Mouse (Mus musculus) gastrocnemius, adult 18-20 months (tissue): ENCODE results near the gene Cables2. TPM values are rescaled to one million over a fixed set of nuclear protein-coding genes. Genes with fewer than 3 reads are reported as not detected.

Experiments
- DNase-seq: peaks from one replicate; pipeline ENCODE4 v3.0.0; 2021; ENCODE audit warnings: low spot score
- total RNA-seq, 2 experiments: library from RNA; stranded (reverse); gene quantifications; 2 replicates each; pipeline ENCODE4 v1.2.3; 2021

The Cables2 gene
- total RNA-seq, 2 experiments from 2014 or later: 8.2 to 9.1 TPM

DNA sequence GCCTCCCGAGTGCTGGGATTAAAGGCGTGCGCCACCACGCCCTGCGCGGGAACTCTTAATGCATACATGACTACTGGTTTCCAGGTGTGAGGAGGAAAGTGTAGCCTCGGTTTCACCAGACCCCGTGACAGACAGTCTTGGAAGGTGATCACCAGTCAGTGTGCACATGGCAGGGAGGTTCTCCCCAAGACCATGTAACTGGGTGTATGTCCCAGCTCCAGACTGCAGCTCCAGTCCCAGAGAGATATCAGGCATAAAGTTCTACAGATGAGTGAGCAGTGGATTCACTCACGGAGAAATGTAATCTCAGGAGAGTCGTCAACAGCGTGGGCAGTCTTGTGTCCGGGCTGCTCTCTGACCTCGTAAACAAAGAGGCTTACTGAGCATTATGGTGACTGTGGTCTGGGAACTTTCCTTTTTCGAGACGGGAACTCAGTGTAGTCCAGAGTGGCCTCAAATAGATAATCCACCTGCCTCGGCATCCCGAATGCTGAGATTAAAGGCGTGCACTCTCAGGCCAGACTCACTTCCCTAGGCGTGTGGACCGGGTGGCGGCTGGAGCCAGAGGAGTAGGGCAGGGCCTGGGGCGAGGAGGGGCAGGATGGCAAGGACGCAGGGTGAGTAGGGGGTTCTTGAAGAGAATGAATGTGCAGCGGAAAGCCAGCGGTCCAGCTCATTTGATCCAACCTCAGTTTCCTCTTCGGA is 16.8 kb downstream of the Cables2 start:
- DNase-seq: no peak

DNA sequence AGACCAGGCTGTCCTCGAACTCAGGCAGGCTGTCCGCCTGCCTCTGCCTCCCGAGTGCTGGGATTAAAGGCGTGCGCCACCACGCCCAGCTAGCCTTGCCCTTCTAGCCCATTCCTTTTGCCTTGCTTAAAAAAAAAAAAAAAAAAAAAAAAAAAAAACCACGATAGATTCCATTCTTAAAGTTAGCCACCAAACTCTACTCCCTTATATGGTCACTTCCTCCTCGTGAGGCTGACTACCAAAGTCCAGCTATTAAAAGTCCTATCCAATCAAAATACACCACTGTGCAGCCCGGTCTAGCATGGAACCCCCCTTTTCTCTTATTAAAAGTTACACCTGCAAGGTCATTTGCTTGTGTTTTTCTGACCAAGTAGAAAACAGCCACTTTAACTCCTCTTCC is 17.6 kb downstream of the Cables2 start:
- DNase-seq: no peak

DNA sequence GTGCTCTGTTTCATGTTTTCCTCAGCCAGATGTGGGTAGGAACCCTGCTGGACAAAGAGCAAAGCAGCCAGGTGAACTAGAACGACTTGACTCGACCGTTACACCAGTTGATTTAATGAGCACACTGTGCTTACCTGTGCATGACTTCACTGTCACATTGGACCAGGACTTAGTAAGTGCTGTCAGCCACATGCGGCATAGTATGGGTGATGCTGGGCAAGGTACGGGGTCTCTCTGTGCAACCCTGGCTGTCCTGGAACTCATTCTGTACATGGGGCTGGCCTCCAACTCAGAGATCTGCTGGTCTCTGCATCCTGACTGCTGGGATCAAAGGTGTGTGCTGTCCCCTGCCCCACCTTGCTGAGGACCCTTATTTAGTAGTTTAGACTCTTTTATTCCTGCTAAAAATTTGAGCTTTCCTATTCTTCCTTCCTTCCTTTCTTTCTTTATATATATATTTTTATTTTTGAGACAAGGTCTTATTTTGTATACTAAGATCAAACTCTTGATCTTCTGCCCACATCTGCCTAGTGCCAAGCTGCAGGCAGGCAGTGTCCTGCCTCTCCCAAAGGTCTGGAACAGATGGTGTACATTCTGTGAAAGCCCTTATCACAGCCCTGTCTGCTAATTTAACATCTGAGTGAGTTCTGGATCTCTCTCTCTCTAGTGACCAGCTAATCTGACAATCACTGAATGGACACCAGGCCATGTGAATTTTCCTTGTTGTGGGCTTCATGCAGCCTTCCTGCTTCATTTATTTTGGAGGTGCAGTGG is 18.7 kb downstream of the Cables2 start:
- no peak for DNase-seq

DNA sequence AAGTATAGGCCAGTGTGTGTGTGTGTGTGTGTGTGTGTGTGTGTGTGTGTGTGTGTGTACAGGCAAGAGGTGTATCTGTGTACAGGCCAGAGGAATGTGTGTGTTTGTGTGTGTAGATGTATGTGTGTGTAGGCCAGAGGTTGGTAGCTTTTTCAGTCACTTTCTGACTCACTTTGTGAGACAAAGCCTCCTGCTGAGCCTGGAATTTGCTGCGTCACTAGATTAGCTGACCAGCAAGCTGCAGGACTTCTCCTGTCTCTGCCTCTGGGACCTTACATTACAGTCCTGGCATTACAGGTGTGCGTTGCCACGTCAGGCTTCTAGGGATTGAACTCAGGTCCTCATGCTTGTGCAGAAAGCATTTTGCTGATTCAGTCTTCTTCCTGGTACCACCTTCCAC is 21.5 kb downstream of the Cables2 start:
- DNase-seq: no peak

DNA sequence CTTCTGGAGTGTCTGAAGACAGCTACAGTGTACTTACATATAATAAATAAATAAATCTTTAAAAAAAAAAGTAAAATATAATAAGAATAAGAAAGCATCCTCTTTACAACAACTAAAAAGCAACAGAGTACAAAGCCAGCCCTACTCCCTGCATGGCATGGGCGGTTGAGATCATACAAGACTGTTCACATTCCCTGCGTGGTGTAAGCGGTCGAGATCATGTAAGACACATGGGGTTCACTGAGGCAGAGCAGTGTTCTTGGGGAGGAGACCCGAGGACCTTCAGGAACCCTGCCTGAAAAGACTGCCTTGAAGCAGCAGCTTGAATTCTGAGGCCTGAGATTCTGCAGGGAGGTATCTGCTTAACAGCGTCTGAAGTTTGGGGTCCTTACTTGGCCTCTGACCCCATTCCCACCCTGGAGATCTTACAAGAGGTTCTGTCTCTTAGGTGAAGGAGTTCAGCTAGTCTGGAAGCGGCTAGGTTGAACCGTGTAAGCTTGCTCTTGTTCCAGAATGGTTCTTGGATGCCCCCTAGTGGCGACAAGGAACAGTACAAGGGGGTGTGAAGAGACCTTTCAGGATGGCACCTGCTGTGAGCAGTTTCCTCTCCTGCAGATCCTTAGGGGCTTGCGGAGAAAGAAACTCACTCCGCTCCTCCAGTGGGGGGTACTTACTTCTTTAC is 22.2 kb downstream of the Cables2 start:
- DNase-seq: peak; percentile 87

DNA sequence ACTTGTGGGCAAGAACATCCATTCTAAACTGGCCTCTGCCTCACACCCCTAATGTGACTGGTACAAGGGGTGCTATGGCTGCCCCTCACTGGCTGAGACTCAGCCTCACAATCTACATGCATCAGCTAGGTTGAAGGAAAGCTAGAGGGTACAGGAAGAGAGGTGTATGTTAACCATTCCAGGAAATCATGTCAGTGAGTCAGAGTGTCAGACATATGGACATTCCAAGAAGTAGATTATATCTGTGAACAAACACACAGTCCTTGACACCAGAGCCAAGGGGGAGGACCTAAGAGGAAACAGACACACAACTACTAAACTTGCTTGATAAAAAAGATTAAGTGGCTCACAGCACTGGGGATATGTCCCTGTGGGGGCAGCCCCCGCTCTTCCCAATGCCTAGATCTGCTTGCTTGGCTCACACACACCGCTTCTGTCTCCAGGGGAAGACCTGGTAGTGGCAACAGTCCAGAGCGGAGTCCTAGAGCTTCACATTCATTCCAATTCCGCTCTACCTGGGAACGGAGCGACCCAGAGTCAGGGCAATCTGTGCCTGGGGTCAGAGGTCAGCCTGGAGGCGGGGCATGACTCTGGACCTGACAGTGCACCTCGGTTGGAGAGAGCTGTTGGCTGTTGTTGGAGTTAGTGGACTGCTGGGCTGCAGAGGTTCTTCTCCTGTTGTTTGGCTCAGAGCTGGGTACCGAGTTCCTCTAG is 24.2 kb downstream of the Cables2 start:
- DNase-seq: no peak

DNA sequence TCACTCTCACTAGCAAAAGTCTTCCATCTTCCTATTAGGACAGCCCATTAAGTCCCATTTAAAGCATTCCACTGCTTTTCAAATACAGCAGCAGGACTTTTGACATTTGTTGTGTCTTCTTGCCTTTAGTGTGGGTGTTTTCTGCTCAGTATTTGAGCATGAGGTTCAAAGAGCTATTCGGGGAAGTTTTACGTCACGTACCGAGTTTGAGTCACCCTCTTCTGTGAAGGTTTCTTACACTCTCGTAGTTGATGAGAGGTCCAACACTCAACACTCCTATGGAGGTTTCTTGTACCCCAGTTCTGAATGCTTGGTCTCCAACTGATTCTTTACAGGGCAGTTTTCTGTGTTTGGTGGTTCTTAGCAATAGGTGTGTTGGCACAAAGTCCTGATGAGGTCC is 25.4 kb downstream of the Cables2 start:
- no peak for DNase-seq

DNA sequence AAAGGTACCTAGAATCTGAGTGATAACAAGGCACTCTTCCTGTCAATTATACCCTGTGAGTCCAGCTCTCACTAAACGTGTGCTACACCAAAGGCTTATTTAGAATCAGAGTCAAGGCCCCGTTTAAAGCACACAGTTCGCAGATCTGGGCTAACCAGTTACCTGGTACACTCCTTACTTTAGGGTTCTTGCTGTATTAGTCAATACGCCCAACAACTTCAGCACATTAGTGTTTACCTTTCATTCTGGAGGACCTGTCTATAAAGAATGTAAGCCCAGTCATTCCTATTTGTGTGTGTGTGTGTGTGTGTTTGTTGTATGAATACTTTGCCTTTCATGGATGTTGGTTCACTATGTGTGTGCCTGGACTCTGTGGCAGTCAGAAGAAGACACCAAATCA is 30.2 kb downstream of the Cables2 start:
- no peak for DNase-seq

DNA sequence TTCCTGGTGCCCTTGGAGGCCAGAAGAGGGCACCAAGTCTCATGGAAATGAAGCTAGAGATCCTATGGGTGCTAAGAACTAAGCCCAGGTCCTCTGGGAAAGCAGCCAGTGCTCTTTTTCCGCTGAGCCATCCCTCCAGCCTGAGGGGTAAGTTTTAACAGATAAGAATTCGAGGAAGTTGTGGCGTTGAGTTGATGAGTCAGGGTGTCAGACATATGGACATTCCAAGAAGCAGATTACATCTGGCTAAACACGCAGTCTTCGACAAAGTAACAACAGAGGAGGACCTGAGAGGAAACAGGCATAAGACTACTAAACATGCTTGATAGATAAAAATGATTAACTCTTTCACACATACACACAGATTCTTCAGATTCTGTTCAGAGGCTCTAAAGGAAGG is 34.7 kb downstream of the Cables2 start:
- DNase-seq: no peak

DNA sequence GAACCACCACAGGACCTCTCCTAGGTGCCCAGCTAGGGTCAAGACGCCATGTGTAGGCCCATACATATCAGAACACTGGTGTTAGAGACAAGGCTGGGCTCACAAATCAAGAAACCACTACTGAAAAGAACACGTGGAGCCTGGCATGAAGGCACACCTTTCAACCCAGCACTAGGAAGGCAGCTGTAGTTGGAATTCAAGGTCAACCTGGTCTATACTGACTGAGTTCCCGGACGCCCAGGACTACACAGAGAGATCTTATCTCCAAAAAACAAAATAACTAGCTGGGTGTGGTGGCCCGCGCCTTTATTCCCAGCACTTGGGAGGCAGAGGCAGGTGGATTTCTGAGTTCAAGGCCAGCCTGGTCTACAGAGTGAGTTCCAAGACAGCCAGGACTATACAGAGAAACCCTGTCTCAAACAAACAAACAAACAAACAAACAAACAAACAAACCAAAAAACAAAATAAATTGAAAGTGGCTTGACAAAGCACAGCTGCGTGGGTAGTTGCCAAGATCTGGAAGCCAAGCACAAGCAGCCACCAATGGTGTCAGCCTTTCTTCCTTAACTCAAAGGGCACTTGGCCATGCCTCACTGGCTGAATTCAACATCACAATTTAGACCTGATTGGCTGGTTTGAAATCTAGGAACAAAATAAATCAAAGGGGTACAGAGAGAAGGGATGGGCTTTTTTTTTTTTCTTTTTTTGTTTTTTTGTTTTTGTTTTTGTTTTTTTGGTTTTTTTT is 35.5 kb downstream of the Cables2 start:
- DNase-seq: no peak

DNA sequence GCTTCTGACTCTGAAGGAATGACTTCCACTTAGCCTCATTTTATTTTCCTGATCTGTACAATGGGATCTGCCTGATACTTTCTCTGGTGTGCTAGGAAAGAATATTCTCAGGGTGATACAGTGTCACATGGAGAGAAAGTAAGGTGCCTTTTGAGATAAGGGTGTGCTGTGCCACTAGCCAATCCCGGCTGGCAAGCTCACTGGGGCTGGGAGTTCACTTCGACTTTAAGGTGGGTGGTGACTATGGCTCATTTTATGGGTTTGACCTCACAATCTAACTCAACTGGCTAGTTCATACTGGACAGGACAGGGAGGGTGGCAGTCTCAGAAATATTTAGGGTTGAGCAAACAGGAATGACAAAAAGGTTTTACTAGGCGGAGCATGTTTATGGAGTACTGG is 36.4 kb downstream of the Cables2 start:
- no peak for DNase-seq

DNA sequence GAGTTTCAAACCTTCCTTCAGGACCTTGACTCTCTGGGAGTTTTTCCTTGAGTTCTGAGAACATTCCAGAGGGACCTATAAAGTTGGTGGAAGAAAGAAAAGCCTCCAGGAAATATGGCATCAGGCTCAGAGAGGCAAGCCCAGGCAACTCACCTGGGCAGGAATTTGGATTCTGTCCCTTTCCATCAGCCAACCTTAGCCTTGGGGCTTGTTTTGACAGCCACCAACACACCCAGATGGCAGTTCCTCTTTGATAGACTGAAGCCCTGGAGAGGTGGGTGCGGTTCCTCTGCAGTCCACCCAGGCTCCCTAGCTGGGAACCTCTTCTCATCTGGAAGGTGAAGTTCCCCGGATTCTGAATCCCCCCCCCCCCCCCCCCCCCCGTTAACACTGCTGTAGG is 36.8 kb downstream of the Cables2 start:
- DNase-seq: no peak

DNA sequence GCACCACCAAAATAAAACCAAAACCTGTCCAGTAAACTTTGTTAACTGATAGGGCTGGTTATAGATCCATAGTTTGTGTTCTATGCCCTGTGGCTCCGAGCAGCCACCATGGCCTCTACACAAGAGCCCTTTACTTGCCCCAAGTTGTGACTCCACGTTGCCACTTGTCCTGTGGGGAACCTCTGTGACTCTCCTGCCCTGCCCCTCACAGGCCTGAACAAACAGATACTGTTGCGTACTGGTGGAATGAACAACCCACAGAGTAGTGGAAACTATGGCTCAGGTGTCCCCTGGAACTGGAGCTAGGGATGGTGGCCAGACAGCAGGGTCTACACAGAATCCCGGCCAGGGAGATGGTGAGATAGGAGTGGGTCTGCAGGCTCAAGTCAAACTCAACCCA is 37.5 kb downstream of the Cables2 start:
- no peak for DNase-seq

DNA sequence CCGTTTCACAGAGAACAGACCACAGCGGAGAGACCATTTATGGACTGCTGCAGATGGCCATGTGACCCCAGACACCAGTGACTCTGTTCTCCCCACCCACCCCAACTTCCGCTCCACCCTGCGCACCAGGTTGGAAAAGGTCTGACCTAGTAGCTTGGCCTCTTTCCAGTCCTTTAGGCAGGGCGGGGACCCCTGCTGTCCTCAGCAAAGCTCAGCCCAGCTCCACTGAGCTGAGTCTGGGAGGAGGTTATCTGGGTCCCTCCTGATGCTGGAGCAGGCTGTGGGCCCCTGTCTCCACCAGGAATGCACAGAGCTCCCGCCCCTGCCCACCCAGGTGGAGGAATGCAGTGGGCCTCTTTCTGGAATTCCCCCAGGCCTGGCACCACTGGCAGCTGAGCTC is 38.3 kb downstream of the Cables2 start:
- no peak for DNase-seq

DNA sequence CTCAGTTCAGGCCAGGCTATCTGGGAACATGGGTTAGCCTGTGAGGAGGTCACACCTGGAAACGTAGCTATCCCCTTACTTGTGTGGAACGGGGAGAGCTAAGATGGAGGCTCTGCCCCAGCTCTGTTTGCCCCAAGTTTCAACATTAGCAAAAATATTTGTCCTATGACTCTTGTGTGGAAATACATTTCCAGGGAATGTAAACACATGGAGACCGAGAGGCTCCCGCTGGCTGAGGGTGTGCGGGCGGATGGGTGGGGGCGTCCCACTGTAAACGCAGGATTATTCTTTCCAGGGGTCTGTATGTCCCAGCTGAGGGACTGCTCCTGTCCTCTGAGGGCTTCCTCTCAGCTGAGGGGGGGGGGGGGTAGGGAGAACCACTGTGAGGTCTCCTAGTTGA is 38.9 kb downstream of the Cables2 start:
- no peak for DNase-seq

DNA sequence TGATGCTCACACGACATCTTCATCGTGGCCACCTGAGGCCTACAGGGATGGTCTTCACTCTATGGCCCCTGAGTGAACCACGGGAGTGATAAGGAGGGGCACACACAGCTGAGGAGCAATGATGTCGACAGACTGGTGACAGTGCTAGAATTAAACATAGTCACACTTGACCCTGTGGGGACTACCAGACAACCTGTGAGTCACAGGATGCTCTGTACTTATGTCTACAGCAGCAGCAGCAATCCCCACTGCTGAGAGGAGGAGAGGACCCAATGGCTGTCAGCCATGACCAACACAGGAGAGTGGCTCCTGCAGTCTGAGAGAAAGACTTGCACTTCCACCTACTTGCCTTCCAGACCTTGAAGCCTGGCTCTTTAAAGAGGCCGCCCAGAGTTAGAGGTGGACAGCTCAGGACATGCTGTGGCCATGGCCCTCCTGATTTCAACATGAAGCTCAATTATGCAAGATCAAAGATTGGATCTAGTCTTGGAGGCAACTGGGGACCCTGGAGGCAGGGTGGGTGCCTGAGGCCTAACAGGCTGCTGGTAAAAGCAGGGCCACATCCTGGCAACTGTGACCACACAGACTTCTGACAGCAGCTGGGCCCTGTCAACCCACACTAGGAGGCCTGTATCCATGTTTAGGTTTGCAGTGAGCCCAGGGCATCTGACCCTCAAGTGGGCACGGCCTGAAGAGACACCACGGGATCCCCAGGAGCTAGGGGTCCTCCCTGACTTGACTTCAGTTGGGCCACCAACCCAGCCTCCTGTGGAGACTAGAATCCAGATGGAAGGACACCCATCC is 40.0 kb downstream of the Cables2 start:
- no peak for DNase-seq

DNA sequence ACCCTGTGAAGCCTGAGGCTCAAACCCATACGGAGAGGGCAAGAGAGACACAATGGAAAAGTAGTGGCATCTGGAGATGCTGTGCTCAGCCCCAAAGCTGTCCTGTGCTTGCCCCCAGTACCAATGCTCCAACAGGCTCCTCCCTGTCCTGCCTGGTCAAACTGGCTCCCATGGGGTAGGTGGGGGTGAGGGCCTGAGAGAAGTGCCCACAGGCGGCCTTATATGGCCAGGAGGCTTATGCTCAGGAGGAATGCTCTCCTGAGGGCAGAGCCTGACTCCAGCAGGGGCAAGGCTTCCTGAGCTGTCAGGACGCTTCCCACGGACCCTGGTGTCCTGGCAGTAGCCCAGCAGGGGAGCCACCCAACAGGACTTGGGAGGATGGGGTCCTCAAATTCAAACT is 42.8 kb downstream of the Cables2 start:
- DNase-seq: no peak

DNA sequence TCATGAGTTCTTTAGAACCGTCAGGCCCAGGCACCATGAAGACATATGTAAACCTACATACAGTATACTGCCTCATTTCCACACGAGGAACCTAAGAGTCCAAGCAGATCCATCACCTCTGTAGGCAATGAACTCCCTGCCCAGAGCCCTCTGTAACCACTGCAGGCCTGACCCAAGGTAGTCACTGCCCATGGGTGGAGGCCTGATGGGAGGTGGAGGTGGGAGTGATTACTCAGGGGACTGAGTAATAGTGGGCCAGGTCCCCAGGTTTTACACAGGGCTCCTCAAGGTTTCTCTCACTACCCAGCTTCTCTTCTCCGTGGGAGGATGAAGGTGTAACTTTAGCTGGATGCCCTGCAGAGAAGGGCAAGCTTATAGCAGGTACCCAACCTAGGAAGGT is 44.2 kb downstream of the Cables2 start:
- DNase-seq: no peak

DNA sequence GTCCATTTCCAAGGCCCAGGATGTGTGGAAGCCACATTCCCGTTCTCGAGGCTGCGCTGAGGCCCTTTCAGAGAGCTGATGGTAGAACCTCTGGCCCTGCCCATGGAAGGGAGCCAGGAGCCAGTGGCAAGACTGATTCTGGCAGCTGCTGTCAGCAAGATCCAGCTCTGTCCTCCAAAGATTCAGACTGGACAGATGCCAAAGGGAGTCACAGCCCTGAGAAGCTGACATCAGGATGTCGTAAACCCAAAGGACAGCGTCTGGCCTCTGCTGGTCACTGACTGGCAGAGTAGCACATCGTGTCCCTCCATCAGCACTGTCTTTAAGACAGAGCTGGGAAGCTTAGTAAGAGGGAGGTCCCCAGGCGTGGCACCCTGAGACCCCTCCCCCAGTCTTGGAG is 44.7 kb downstream of the Cables2 start:
- peak; percentile 80 for DNase-seq

DNA sequence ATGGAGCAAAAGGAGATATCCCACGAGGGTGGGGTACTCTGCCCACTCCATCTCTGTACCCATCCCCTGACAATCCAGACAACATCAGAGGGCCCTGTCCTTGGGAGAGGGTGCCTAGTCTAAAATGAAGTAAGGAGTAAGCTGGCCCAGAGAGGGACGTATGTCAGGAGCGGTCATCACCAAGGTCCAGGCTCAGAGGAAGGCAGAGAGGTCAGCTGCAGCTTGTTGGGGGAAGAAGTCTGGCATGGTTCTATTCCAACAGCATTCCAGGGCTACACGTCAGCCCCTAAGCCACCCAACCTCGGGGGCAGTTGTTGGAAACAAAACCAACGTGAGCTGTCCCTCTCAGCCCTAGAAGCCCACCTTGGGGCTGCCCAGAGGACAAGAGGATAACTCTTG is 45.2 kb downstream of the Cables2 start:
- DNase-seq: no peak
